Mouse (Mus musculus) ovary, adult 10 weeks (tissue): ENCODE measurements around the gene Tktl2. TPM values are rescaled to one million over a fixed set of nuclear protein-coding genes. Genes with fewer than 3 reads are reported as not detected.

Experiments used
- polyA plus RNA-seq: library from polyadenylated mRNA; stranded (reverse); fragments of 350-450 nt; fragmentation: Illumina TruSeq; extraction: RNeasy Lipid Tissue Mini Kit (QIAGEN cat#74804); gene quantifications from one replicate; pipeline ENCODE4 v1.2.3, GENCODE M21; 2014

The Tktl2 gene
- polyA plus RNA-seq = 0.51 TPM

DNA sequence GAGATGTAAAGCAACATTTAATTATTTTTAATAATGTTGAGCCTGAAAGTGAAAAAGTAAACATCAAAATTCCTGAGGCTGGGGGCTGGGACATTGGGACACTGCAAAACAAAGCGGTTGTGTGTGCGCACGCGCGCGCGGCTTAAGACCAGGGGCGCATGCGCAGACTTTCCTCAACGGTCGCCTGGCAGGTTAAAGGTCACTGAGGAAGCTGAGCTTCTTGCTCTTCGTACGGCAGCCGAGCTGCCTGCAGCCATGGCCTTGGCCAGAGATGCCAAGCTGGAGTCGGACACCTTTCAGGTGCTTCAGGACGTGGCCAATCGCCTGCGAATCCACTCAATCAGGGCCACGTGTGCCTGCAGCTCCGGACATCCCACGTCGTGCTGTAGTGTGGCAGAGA, at the start of gene Tktl2:
TSS of gene Tktl2 (plus strand) at position 220 of the 400 bp plus-strand sequence.

DNA sequence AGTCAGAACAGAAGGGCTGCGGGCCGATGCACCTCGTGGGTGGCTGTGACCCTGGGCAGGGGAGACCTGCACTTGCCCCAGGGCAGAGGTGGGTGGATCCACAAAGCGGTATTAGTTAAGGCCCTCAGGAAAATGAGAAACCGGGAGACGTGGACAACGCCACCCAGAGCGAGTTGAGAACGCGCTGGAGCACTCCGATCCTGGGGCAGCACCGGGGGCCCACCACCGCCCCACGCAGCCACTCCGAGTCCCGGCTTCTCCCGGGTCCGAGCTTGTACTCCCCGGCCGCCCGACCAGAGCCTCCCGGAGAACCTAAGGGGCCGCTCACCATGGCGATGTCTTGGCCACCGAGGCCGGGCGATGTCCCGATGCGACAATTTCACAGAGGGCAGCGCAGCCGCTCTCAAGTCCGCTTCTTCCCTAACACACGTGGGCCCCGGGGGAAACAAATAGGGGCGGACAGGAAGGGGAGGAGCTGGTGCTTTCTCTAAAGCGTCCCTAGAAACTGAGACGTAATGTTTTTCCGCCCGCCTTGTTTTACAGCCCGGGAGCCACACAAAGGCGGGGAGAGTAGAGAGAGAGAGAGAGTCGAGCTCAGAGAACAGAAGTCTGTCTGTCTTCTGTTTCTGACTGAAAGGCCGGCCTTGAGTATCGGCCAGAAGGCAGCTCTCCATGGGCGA, 25.3 kb upstream of the Tktl2 start, which contains the start of gene Tma16:
TSS of gene Tma16 (minus strand) at position 447 of the 680 bp plus-strand sequence.

Other genes with a start within 250 kb of the Tktl2 start
- 16.5 TPM for gene Tma16, start 25.2 kb upstream of the Tktl2 start, polyA plus RNA-seq
- not detected for gene Npy5r, start 176.4 kb downstream of the Tktl2 start, polyA plus RNA-seq
- gene Npy1r, start 185.4 kb downstream of the Tktl2 start, polyA plus RNA-seq = 17.3 TPM